Mouse (Mus musculus): ENCODE data around the gene Gm49320. TPM values are rescaled to one million over a fixed set of nuclear protein-coding genes. Genes with fewer than 3 reads are reported as not detected.

Gene Gm49320
- 0.07 TPM in 1 of 2 replicates, not detected in the other for polyA plus RNA-seq (2014; fragmentation: Nextera tagmentation; extraction: Ambion mirVana)

- Histone ChIP-seq H3K27me3 (ENCODE audit: control insufficient read depth, insufficient read depth, low read length) (peaks cover 9% of the 10 kb centered on the region), H3K4me2 (peak within 1 kb of the TSS; percentile 61), H3K9ac (ENCODE audit: low read depth, low read length) (peak within 1 kb of the TSS; percentile 88), H3K9me3 (replicated peaks; ENCODE audit: control insufficient read depth, low read length) (no peaks in the 10 kb centered on the region), H3K4me3 (ENCODE audit: low read depth, low read length) (peak within 1 kb of the TSS; percentile 68), H3K4me1 (ENCODE audit: control insufficient read depth, insufficient read depth, low read length) (peaks cover 10% of the 10 kb centered on the region), H3K27ac (ENCODE audit: low read depth, low read length) (peak within 1 kb of the TSS; percentile 95), H3K36me3 (ENCODE audit: control insufficient read depth, insufficient read depth, low read length) (peaks cover 9% of the 10 kb centered on the region; the same call in 1 of the 2 replicates)
- under 1% methylated on average over 63 of the region's 71 CpGs for WGBS (ENCODE audit: insufficient replicate concordance)
- ATAC-seq (replicated peaks; ENCODE audit: insufficient number of reproducible peaks, low FRiP score, low TSS enrichment): peak; percentile 92
Observed at GRCm38 (mm10) chr8:4238434-4239192, at the start of gene Gm49320, which contains the start of gene Map2k7. TSS of gene Gm49320 (plus strand) at chr8:4238865. TSS of gene Map2k7 (plus strand) at chr8:4238740.

- Histone ChIP-seq H3K4me2 (no peak overlapping the region), H3K4me1 (ENCODE audit: control insufficient read depth, insufficient read depth, low read length) (peaks cover 3% of the 10 kb centered on the region; the same call in 1 of the 2 replicates), H3K9me3 (replicated peaks; ENCODE audit: control insufficient read depth, low read length) (no peaks in the 10 kb centered on the region), H3K27ac (ENCODE audit: low read depth, low read length) (no peak overlapping the region), H3K4me3 (ENCODE audit: low read depth, low read length) (no peak overlapping the region), H3K27me3 (ENCODE audit: control insufficient read depth, insufficient read depth, low read length) (no peaks in the 10 kb centered on the region), H3K36me3 (ENCODE audit: control insufficient read depth, insufficient read depth, low read length) (0 out of 2 replicates have a peak, but pooled peaks cover 3% of the 10 kb centered on the region), H3K9ac (ENCODE audit: low read depth, low read length) (0 out of 2 replicates have a peak overlapping the region, but pooled peaks have one; percentile 28)
- ATAC-seq (replicated peaks; ENCODE audit: insufficient number of reproducible peaks, low FRiP score, low TSS enrichment): peak; percentile 80
- 31% methylated on average over 3 of the region's 3 CpGs for WGBS (ENCODE audit: insufficient replicate concordance)
Observed at GRCm38 (mm10) chr8:4189031-4189722, 49.5 kb upstream of the Gm49320 start.

- H3K27ac ChIP-seq (ENCODE audit: low read depth, low read length): no peak overlapping the region
- H3K4me2 ChIP-seq: no peak overlapping the region
- H3K36me3 ChIP-seq (ENCODE audit: control insufficient read depth, insufficient read depth, low read length): no peaks in the 10 kb centered on the region
- no peaks in the 10 kb centered on the region for H3K27me3 ChIP-seq (ENCODE audit: control insufficient read depth, insufficient read depth, low read length)
- no peak overlapping the region for H3K9ac ChIP-seq (ENCODE audit: low read depth, low read length)
- H3K9me3 ChIP-seq (replicated peaks; ENCODE audit: control insufficient read depth, low read length): no peaks in the 10 kb centered on the region
- H3K4me1 ChIP-seq (ENCODE audit: control insufficient read depth, insufficient read depth, low read length): peaks cover 3% of the 10 kb centered on the region; the same call in 1 of the 2 replicates
- 60% methylated on average over 5 of the region's 5 CpGs for WGBS (ENCODE audit: insufficient replicate concordance)
- no peak overlapping the region for H3K4me3 ChIP-seq (ENCODE audit: low read depth, low read length)
- ATAC-seq (replicated peaks; ENCODE audit: insufficient number of reproducible peaks, low FRiP score, low TSS enrichment): no peak
Observed at GRCm38 (mm10) chr8:4192305-4192704, 46.4 kb upstream of the Gm49320 start.

- no peaks in the 10 kb centered on the region for H3K27me3 ChIP-seq (ENCODE audit: control insufficient read depth, insufficient read depth, low read length)
- no peak overlapping the region for H3K4me3 ChIP-seq (ENCODE audit: low read depth, low read length)
- peak; percentile 72 for ATAC-seq (replicated peaks; ENCODE audit: insufficient number of reproducible peaks, low FRiP score, low TSS enrichment)
- H3K4me1 ChIP-seq (ENCODE audit: control insufficient read depth, insufficient read depth, low read length): peaks cover 3% of the 10 kb centered on the region; the same call in 1 of the 2 replicates
- H3K9ac ChIP-seq (ENCODE audit: low read depth, low read length): no peak overlapping the region
- H3K27ac ChIP-seq (ENCODE audit: low read depth, low read length): no peak overlapping the region
- WGBS (ENCODE audit: insufficient replicate concordance): 7% methylated on average over 18 of the region's 18 CpGs
- H3K36me3 ChIP-seq (ENCODE audit: control insufficient read depth, insufficient read depth, low read length): no peaks in the 10 kb centered on the region
- H3K4me2 ChIP-seq: peak overlapping the region; percentile 31
- H3K9me3 ChIP-seq (replicated peaks; ENCODE audit: control insufficient read depth, low read length): no peaks in the 10 kb centered on the region
Observed at GRCm38 (mm10) chr8:4192807-4193587, 45.7 kb upstream of the Gm49320 start.

GRCm38 (mm10) chr8:4193588-4193894, 45.1 kb upstream of the Gm49320 start:
- Histone ChIP-seq H3K9me3 (replicated peaks; ENCODE audit: control insufficient read depth, low read length) (no peaks in the 10 kb centered on the region), H3K27ac (ENCODE audit: low read depth, low read length) (no peak overlapping the region), H3K36me3 (ENCODE audit: control insufficient read depth, insufficient read depth, low read length) (no peaks in the 10 kb centered on the region), H3K9ac (ENCODE audit: low read depth, low read length) (peak overlapping the region; percentile 6; the same call in 1 of the 2 replicates), H3K27me3 (ENCODE audit: control insufficient read depth, insufficient read depth, low read length) (no peaks in the 10 kb centered on the region), H3K4me2 (peak overlapping the region; percentile 31), H3K4me3 (ENCODE audit: low read depth, low read length) (no peak overlapping the region), H3K4me1 (ENCODE audit: control insufficient read depth, insufficient read depth, low read length) (peaks cover 3% of the 10 kb centered on the region; the same call in 1 of the 2 replicates)
- WGBS (ENCODE audit: insufficient replicate concordance): 48% methylated on average over 7 of the region's 7 CpGs
- no peak for ATAC-seq (replicated peaks; ENCODE audit: insufficient number of reproducible peaks, low FRiP score, low TSS enrichment)

- H3K27ac ChIP-seq (ENCODE audit: low read depth, low read length): no peak overlapping the region
- H3K36me3 ChIP-seq (ENCODE audit: control insufficient read depth, insufficient read depth, low read length): no peaks in the 10 kb centered on the region
- no peaks in the 10 kb centered on the region for H3K9me3 ChIP-seq (replicated peaks; ENCODE audit: control insufficient read depth, low read length)
- WGBS (ENCODE audit: insufficient replicate concordance): 60% methylated on average over 2 of the region's 2 CpGs
- H3K4me1 ChIP-seq (ENCODE audit: control insufficient read depth, insufficient read depth, low read length): peaks cover 2% of the 10 kb centered on the region; the same call in 1 of the 2 replicates
- no peak for ATAC-seq (replicated peaks; ENCODE audit: insufficient number of reproducible peaks, low FRiP score, low TSS enrichment)
- H3K27me3 ChIP-seq (ENCODE audit: control insufficient read depth, insufficient read depth, low read length): peaks cover 37% of the 10 kb centered on the region
- H3K4me3 ChIP-seq (ENCODE audit: low read depth, low read length): no peak overlapping the region
- no peak overlapping the region for H3K4me2 ChIP-seq
- no peak overlapping the region for H3K9ac ChIP-seq (ENCODE audit: low read depth, low read length)
Observed at GRCm38 (mm10) chr8:4201321-4201720, 37.3 kb upstream of the Gm49320 start.

GRCm38 (mm10) chr8:4205246-4206123, 33.2 kb upstream of the Gm49320 start:
- H3K27me3 ChIP-seq (ENCODE audit: control insufficient read depth, insufficient read depth, low read length): peaks cover 56% of the 10 kb centered on the region
- 11% methylated on average over 38 of the region's 38 CpGs for WGBS (ENCODE audit: insufficient replicate concordance)
- H3K9me3 ChIP-seq (replicated peaks; ENCODE audit: control insufficient read depth, low read length): no peaks in the 10 kb centered on the region
- peak overlapping the region; percentile 59 for H3K4me2 ChIP-seq
- no peak overlapping the region for H3K27ac ChIP-seq (ENCODE audit: low read depth, low read length)
- no peak for ATAC-seq (replicated peaks; ENCODE audit: insufficient number of reproducible peaks, low FRiP score, low TSS enrichment)
- no peaks in the 10 kb centered on the region for H3K36me3 ChIP-seq (ENCODE audit: control insufficient read depth, insufficient read depth, low read length)
- H3K4me1 ChIP-seq (ENCODE audit: control insufficient read depth, insufficient read depth, low read length): peaks cover 5% of the 10 kb centered on the region; the same call in 1 of the 2 replicates
- peak overlapping the region; percentile 27 for H3K4me3 ChIP-seq (ENCODE audit: low read depth, low read length)
- peak overlapping the region; percentile 50 for H3K9ac ChIP-seq (ENCODE audit: low read depth, low read length)

All from heart, embryonic 11.5 days (tissue).